27 mouse cellular contexts compared by ENCODE assay signal in the genomic region with DNA sequence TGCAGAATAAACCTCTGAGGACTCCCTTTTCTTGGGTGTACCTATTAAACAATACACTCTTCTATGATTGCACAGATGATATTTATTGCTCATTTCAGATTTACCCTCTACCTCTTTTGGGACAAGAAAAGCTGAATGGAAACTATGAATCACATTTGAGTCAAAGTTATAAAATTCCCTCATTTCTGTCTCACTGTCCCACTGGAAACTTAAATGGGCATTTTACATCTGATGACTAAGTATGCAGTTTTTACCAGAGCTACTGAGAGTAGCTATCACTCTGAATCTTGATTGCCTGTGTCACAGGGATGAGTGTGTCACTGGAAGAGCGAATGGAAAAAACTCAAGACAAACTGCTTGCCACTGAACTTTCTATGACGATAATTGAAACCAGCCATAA. TPM values are rescaled to one million over a fixed set of nuclear protein-coding genes. Genes with fewer than 3 reads are reported as not detected.
DNase-seq lines count a peak whose midpoint lies in the region; ATAC-seq and TF ChIP-seq lines count a peak whose summit lies in the region.
"Had no signal": no experiment of that assay in that cellular context is flagged by ENCODE, and none has a peak within 500 bp of the region (broad histone marks: within the 10 kb centered on the region; RNA-seq: fewer than 3 reads in every experiment).

No protein-coding gene starts in this region.

- ATAC-seq in stomach, postnatal 0 days (ENCODE audit: low FRiP score, low TSS enrichment), result no peak
- no peak for ATAC-seq in kidney, embryonic 14.5 days (ENCODE audit: low FRiP score, low TSS enrichment)
- ATAC-seq: CD4-positive, CD25-positive, alpha-beta regulatory T cell, adult 4 months; forebrain, embryonic 15.5 days; hindbrain, postnatal 0 days; inflammation-experienced regulatory T-cells, adult 6 months had no signal

- H3K79me2 ChIP-seq in CH12.LX (replicated peaks; ENCODE audit: control insufficient read depth, extremely low read depth, insufficient read depth, poor library complexity, severe bottlenecking), result no peaks in the 10 kb centered on the region

- no peaks in the 10 kb centered on the region for H3K27me3 ChIP-seq in CH12.LX (replicated peaks)
- no peaks in the 10 kb centered on the region for H3K27me3 ChIP-seq in stomach, postnatal 0 days (ENCODE audit: control insufficient read depth, insufficient read depth, low read length)
- no peaks in the 10 kb centered on the region for H3K27me3 ChIP-seq in kidney, embryonic 14.5 days (ENCODE audit: control insufficient read depth, insufficient read depth, low read length)
- H3K27me3 ChIP-seq in thymus, adult 2 months (ENCODE audit: control insufficient read depth, insufficient read depth, low read length), result no peaks in the 10 kb centered on the region
- H3K27me3 ChIP-seq: embryonic facial prominence, embryonic 12.5 days; embryonic facial prominence, embryonic 15.5 days; forebrain, embryonic 12.5 days; forebrain, embryonic 15.5 days; heart, embryonic 13.5 days had no signal

- peak; percentile 56 for TF ChIP-seq EP300 in CH12.LX (IDR thresholded peaks at IDR 0.05; ENCODE audit: low read length)
- TF ChIP-seq EP300 in stomach, postnatal 0 days (optimal IDR thresholded peaks at IDR 0.05), result no peak

- in situ Hi-C loops in CH12.LX (cut with MboI; ENCODE audit: low pct_ligation_motif_present, low pct_unique_long_range_greater_than_20kb, low sequenced_read_pairs), result no loop called here

- TF ChIP-seq POLR2A in CH12.LX (IDR thresholded peaks at IDR 0.05; ENCODE audit: low read depth, low read length), result no peak
- peak; percentile 32; the same call in 1 of the 2 replicates for TF ChIP-seq POLR2A in embryonic fibroblast, embryonic 13.5 days (IDR thresholded peaks at IDR 0.05; ENCODE audit: low read depth, low read length)
- no peak for TF ChIP-seq POLR2A in thymus, adult 2 months (IDR thresholded peaks at IDR 0.05; ENCODE audit: control insufficient read depth, extremely low read depth, insufficient read depth, low read length, poor library complexity)

- H3K4me2 ChIP-seq in CH12.LX (ENCODE audit: insufficient read depth, low read depth, poor library complexity, severe bottlenecking), result peak overlapping the region; percentile 30; the same call in 1 of the 2 replicates
- H3K4me2 ChIP-seq in stomach, postnatal 0 days (replicated peaks; ENCODE audit: low read depth), result no peak overlapping the region
- H3K4me2 ChIP-seq in kidney, embryonic 14.5 days (replicated peaks; ENCODE audit: low read depth, low read length), result no peak overlapping the region
- H3K4me2 ChIP-seq: embryonic facial prominence, embryonic 12.5 days; embryonic facial prominence, embryonic 15.5 days; forebrain, embryonic 12.5 days; forebrain, embryonic 15.5 days; heart, embryonic 13.5 days; hindbrain, embryonic 14.5 days had no signal

- no peak for TF ChIP-seq RAD21 in CH12.LX (IDR thresholded peaks at IDR 0.05; ENCODE audit: low read depth, low read length)

- dilution Hi-C loops in CH12.LX (cut with MboI; ENCODE audit: extremely low pct_ligation_motif_present, extremely low pct_unique_long_range_greater_than_20kb, low sequenced_read_pairs), result no loop called here

- H3K9ac ChIP-seq in CH12.LX (ENCODE audit: insufficient read depth, low read depth), result no peak overlapping the region
- no peak overlapping the region for H3K9ac ChIP-seq in stomach, postnatal 0 days (ENCODE audit: low read length)
- no peak overlapping the region for H3K9ac ChIP-seq in kidney, embryonic 14.5 days (ENCODE audit: low read depth, low read length)
- H3K9ac ChIP-seq: embryonic facial prominence, embryonic 12.5 days; embryonic facial prominence, embryonic 15.5 days; forebrain, embryonic 12.5 days; forebrain, embryonic 15.5 days; heart, embryonic 13.5 days; hindbrain, embryonic 14.5 days had no signal

- H3K4me1 ChIP-seq in CH12.LX (ENCODE audit: control insufficient read depth in 1 of 2, insufficient read depth in 2 of 2), result peaks cover 3 to 33% of the 10 kb centered on the region in 2 experiments
- peaks cover 19% of the 10 kb centered on the region for H3K4me1 ChIP-seq in embryonic fibroblast, embryonic 13.5 days (ENCODE audit: control insufficient read depth, insufficient read depth, low read length)
- H3K4me1 ChIP-seq in stomach, postnatal 0 days (replicated peaks; ENCODE audit: control insufficient read depth, insufficient read depth), result no peaks in the 10 kb centered on the region
- no peaks in the 10 kb centered on the region for H3K4me1 ChIP-seq in kidney, embryonic 14.5 days (ENCODE audit: control insufficient read depth, insufficient read depth, low read length)
- H3K4me1 ChIP-seq in thymus, adult 2 months (replicated peaks; ENCODE audit: control insufficient read depth, insufficient read depth, low read length), result no peaks in the 10 kb centered on the region
- H3K4me1 ChIP-seq: embryonic facial prominence, embryonic 15.5 days had no signal

- no peak for TF ChIP-seq CTCF in CH12.LX (conservative IDR thresholded peaks at IDR 0.05 in 1 of 2, IDR thresholded peaks at IDR 0.05 in 1 of 2; ENCODE audit: low read depth in 2 of 2, low read length in 2 of 2)
- TF ChIP-seq CTCF in embryonic fibroblast, embryonic 13.5 days (IDR thresholded peaks at IDR 0.05; ENCODE audit: borderline replicate concordance, insufficient read depth, low read length), result no peak
- TF ChIP-seq CTCF in stomach, postnatal 0 days (IDR thresholded peaks at IDR 0.05; ENCODE audit: low read depth), result no peak
- no peak for TF ChIP-seq CTCF in thymus, adult 2 months (IDR thresholded peaks at IDR 0.05; ENCODE audit: borderline replicate concordance, control insufficient read depth, extremely low read depth, insufficient read depth, low read length, poor library complexity)

- H3K27ac ChIP-seq in CH12.LX (ENCODE audit: insufficient read depth, low read depth), result no peak overlapping the region
- peak overlapping the region; percentile 94 for H3K27ac ChIP-seq in embryonic fibroblast, embryonic 13.5 days (ENCODE audit: insufficient read depth, low read length)
- H3K27ac ChIP-seq in stomach, postnatal 0 days (replicated peaks), result no peak overlapping the region
- no peak overlapping the region for H3K27ac ChIP-seq in kidney, embryonic 14.5 days (ENCODE audit: low read depth, low read length)
- no peak overlapping the region for H3K27ac ChIP-seq in thymus, adult 2 months (ENCODE audit: control insufficient read depth, insufficient read depth, low read length)
- H3K27ac ChIP-seq: embryonic facial prominence, embryonic 12.5 days; embryonic facial prominence, embryonic 15.5 days; forebrain, embryonic 12.5 days; forebrain, embryonic 15.5 days; heart, embryonic 13.5 days; hindbrain, embryonic 14.5 days; hindbrain, postnatal 0 days had no signal

- DNase-seq in 3T3-L1 (ENCODE audit: low read depth, low spot score) (peak; percentile 91), CH12.LX (ENCODE audit: extremely low read depth) (peak; percentile 48)
- no peak for DNase-seq in stomach, postnatal 0 days (ENCODE audit: low spot score)
- DNase-seq in thymus, adult 2 months, result no peak
- DNase-seq: adrenal gland, adult 2 months; adrenal gland, postnatal 14 days; B cell, adult 2 months; cerebellum, adult 11 months; cerebellum, adult 2 months; cerebellum, adult 9-11 months; cerebellum, postnatal 25 days; gastrocnemius, postnatal 25 days; heart, adult 18-20 months; heart, postnatal 14 days; heart, postnatal 4 days had no signal

- H3K4me3 ChIP-seq in CH12.LX (replicated peaks in 1 of 3; ENCODE audit: low read depth in 2 of 3, low read length in 2 of 3, poor library complexity in 1 of 3), result no peak overlapping the region
- H3K4me3 ChIP-seq in embryonic fibroblast, embryonic 13.5 days (ENCODE audit: insufficient read depth, low read length), result no peak overlapping the region
- H3K4me3 ChIP-seq in stomach, postnatal 0 days (ENCODE audit: low read depth, low read length), result no peak overlapping the region
- H3K4me3 ChIP-seq in kidney, embryonic 14.5 days (ENCODE audit: low read length), result no peak overlapping the region
- no peak overlapping the region for H3K4me3 ChIP-seq in thymus, adult 2 months (ENCODE audit: control insufficient read depth, insufficient read depth, low read length)
- H3K4me3 ChIP-seq: embryonic facial prominence, embryonic 12.5 days; embryonic facial prominence, embryonic 15.5 days; erythroblast, embryonic 14.5 days; forebrain, embryonic 12.5 days; forebrain, embryonic 15.5 days; heart, embryonic 13.5 days had no signal

- 80% methylated on average over 2 of the region's 2 CpGs for WGBS in stomach, postnatal 0 days
- 86% methylated on average over 2 of the region's 2 CpGs for WGBS in kidney, embryonic 14.5 days
- 91% methylated on average over 2 of the region's 2 CpGs for WGBS in thymus, adult 2 months

- no peaks in the 10 kb centered on the region for H3K36me3 ChIP-seq in CH12.LX (replicated peaks in 1 of 2; ENCODE audit: control insufficient read depth in 1 of 2, insufficient read depth in 1 of 2, low read length in 1 of 2)
- H3K36me3 ChIP-seq in stomach, postnatal 0 days (ENCODE audit: control insufficient read depth, insufficient read depth, low read length), result no peaks in the 10 kb centered on the region
- H3K36me3 ChIP-seq in kidney, embryonic 14.5 days (ENCODE audit: control insufficient read depth, insufficient read depth, low read length), result no peaks in the 10 kb centered on the region
- no peaks in the 10 kb centered on the region for H3K36me3 ChIP-seq in thymus, adult 2 months (ENCODE audit: control insufficient read depth, insufficient read depth, low read length)
- H3K36me3 ChIP-seq: embryonic facial prominence, embryonic 12.5 days; embryonic facial prominence, embryonic 15.5 days; forebrain, embryonic 12.5 days; forebrain, embryonic 15.5 days; heart, embryonic 13.5 days had no signal

- no peaks in the 10 kb centered on the region for H3K9me3 ChIP-seq in CH12.LX (replicated peaks; ENCODE audit: low read length)
- no peaks in the 10 kb centered on the region for H3K9me3 ChIP-seq in stomach, postnatal 0 days (ENCODE audit: control insufficient read depth, low read length)
- no peaks in the 10 kb centered on the region for H3K9me3 ChIP-seq in kidney, embryonic 14.5 days (ENCODE audit: control insufficient read depth, low read length)
- H3K9me3 ChIP-seq: embryonic facial prominence, embryonic 12.5 days; embryonic facial prominence, embryonic 15.5 days; forebrain, embryonic 12.5 days; forebrain, embryonic 15.5 days; heart, embryonic 13.5 days had no signal

TF ChIP-seq in CH12.LX, 34 proteins besides CTCF, POLR2A, EP300 and RAD21 (continues in another document):
- peak; percentile 25; the same call in 1 of the 2 replicates for TF ChIP-seq IRF4 (IDR thresholded peaks at IDR 0.05; ENCODE audit: low read depth, low read length)
- TF ChIP-seq JUND (conservative IDR thresholded peaks at IDR 0.05; ENCODE audit: low read depth, low read length), result peak; percentile 84
- TF ChIP-seq UBTF (IDR thresholded peaks at IDR 0.05; ENCODE audit: low read depth, low read length), result no peak

RNA-seq across cellular contexts. Expression of gene Ptn, which starts 22.2 kb away (rescaled TPM):
- total RNA-seq in CH12.LX (2012; rRNA removed) (not detected in 2 replicates), CH12.LX (2014; rRNA removed) (not detected in 2 replicates)
- not detected in 2 replicates for polyA plus RNA-seq in CH12.LX (2012; ENCODE audit: insufficient read length, low read depth)
- polyA plus RNA-seq in embryonic fibroblast, embryonic 13.5 days (2011; ENCODE audit: insufficient read length, low read depth, missing spikeins), result 706 and 1,598 TPM in 2 replicates
- polyA plus RNA-seq in stomach, postnatal 0 days (2015; fragmentation: Nextera tagmentation; extraction: Ambion mirVana), result 157 and 183 TPM in 2 replicates
- 293 and 358 TPM in 2 replicates for polyA plus RNA-seq in kidney, embryonic 14.5 days (2014; fragmentation: Nextera tagmentation; extraction: Ambion mirVana)
- 2.6 and 2.9 TPM in 2 replicates for polyA plus RNA-seq in thymus, adult 2 months (2012; rRNA removed)
- polyA plus RNA-seq: CD4-positive, CD25-positive, alpha-beta regulatory T cell, adult 4 months; erythroblast, embryonic 14.5 days had no signal

Comparison
In these comparisons a context has a peak if more than half of its experiments do, and no peak if none do; other contexts are left out.
1. DNase-seq: peak in 3T3-L1 (single experiment) and CH12.LX (single experiment); none in stomach, postnatal 0 days (single experiment) and thymus, adult 2 months (single experiment).
2. RNA of gene Ptn, which starts 22.2 kb away (polyA plus RNA-seq): 706 to 1,598 TPM in embryonic fibroblast, embryonic 13.5 days, 293 to 358 TPM in kidney, embryonic 14.5 days and 157 to 183 TPM in stomach, postnatal 0 days; 2.6 to 2.9 TPM in thymus, adult 2 months and not detected in CH12.LX; every median in the first group is over 10 times any median in the second.